Mouse (Mus musculus) brain, embryonic 14.5 days (tissue): ENCODE data around the gene Fndc3b.

Experiments
- CTCF ChIP-seq: fragments of 200-500 bp; IDR thresholded peaks from 2 replicates; pipeline ENCODE4 v1.5.1; 2012; ENCODE audit warnings: inconsistent platforms, mild to moderate bottlenecking, moderate library complexity, borderline replicate concordance; ENCODE audit not compliant: insufficient read depth, insufficient read length; ENCODE audit errors: extremely low read depth
- POLR2A ChIP-seq: fragments of 200-500 bp; IDR thresholded peaks from 2 replicates; pipeline ENCODE4 v1.6.1; 2012; ENCODE audit warnings: mild to moderate bottlenecking, inconsistent platforms, borderline replicate concordance; ENCODE audit not compliant: poor library complexity, insufficient read depth, insufficient read length, severe bottlenecking; ENCODE audit errors: extremely low read depth

GRCm38 (mm10) chr3:27581931-27582840 lies 128.9 kb downstream of the Fndc3b start:
- no peak for TF ChIP-seq POLR2A
- no peak for TF ChIP-seq CTCF
